8 mouse cellular contexts compared by ENCODE assay signal in genomic region chr19:34192008-34192963, GRCm38 (mm10). TPM values are rescaled to one million over a fixed set of nuclear protein-coding genes. Genes with fewer than 3 reads are reported as not detected.
DNase-seq lines count a peak whose midpoint lies in the region; ATAC-seq and TF ChIP-seq lines count a peak whose summit lies in the region.

TSS of gene Stambpl1 (plus strand) at chr19:34192229.

- peak; percentile 88 for DNase-seq in CH12.LX (ENCODE audit: extremely low read depth)
- peak; percentile 67 for DNase-seq in cerebellum, adult 11 months
- DNase-seq in heart, postnatal 25 days (ENCODE audit: low spot score) = peak; percentile 50
- DNase-seq in layer of hippocampus, adult 11-12 months (ENCODE audit: low spot score) = peak; percentile 71
- peak; percentile 85 for DNase-seq in liver, postnatal 0 days

- peak within 1 kb of the TSS; percentile 98 for H3K27ac ChIP-seq in CH12.LX (ENCODE audit: insufficient read depth, low read depth)
- peak within 1 kb of the TSS; percentile 43 for H3K27ac ChIP-seq in forebrain, embryonic 16.5 days (ENCODE audit: low read length)
- peak within 1 kb of the TSS; percentile 97 for H3K27ac ChIP-seq in liver, postnatal 0 days (ENCODE audit: low read depth)
- peak within 1 kb of the TSS; percentile 68 for H3K27ac ChIP-seq in neural tube, embryonic 13.5 days (replicated peaks)
- H3K27ac ChIP-seq in testis, adult 2 months (ENCODE audit: control insufficient read depth, insufficient read depth, low read depth, low read length) = no peak within 1 kb of the TSS

- peaks cover 45% of the 10 kb centered on the region for H3K79me2 ChIP-seq in CH12.LX (replicated peaks; ENCODE audit: control insufficient read depth, extremely low read depth, insufficient read depth, poor library complexity, severe bottlenecking)

- no peaks in the 10 kb centered on the region for H3K27me3 ChIP-seq in CH12.LX (replicated peaks)
- no peaks in the 10 kb centered on the region for H3K27me3 ChIP-seq in forebrain, embryonic 16.5 days (replicated peaks; ENCODE audit: control insufficient read depth, insufficient read depth, low read length)
- H3K27me3 ChIP-seq in liver, postnatal 0 days (ENCODE audit: insufficient read depth, low read length) = no peaks in the 10 kb centered on the region
- no peaks in the 10 kb centered on the region for H3K27me3 ChIP-seq in neural tube, embryonic 13.5 days
- H3K27me3 ChIP-seq in testis, adult 2 months (ENCODE audit: control insufficient read depth, insufficient read depth, low read length) = no peaks in the 10 kb centered on the region

- H3K4me2 ChIP-seq in CH12.LX (ENCODE audit: insufficient read depth, low read depth, poor library complexity, severe bottlenecking) = peak within 1 kb of the TSS; percentile 44; the same call in 1 of the 2 replicates
- H3K4me2 ChIP-seq in forebrain, embryonic 16.5 days (ENCODE audit: low read length) = peak within 1 kb of the TSS; percentile 95
- peak within 1 kb of the TSS; percentile 87 for H3K4me2 ChIP-seq in liver, postnatal 0 days (ENCODE audit: low read depth, low read length)
- peak within 1 kb of the TSS; percentile 87 for H3K4me2 ChIP-seq in neural tube, embryonic 13.5 days

- peaks cover 4 to 38% of the 10 kb centered on the region in 2 experiments; a peak in 2 of 4 replicates for H3K4me1 ChIP-seq in CH12.LX (ENCODE audit: control insufficient read depth in 1 of 2, insufficient read depth in 2 of 2)
- peaks cover 3% of the 10 kb centered on the region; the same call in 1 of the 2 replicates for H3K4me1 ChIP-seq in forebrain, embryonic 16.5 days (replicated peaks; ENCODE audit: control insufficient read depth, insufficient read depth, low read length)
- H3K4me1 ChIP-seq in liver, postnatal 0 days (ENCODE audit: insufficient read depth) = peaks cover 24% of the 10 kb centered on the region
- peaks cover 8% of the 10 kb centered on the region; the same call in 1 of the 2 replicates for H3K4me1 ChIP-seq in neural tube, embryonic 13.5 days (replicated peaks)
- H3K4me1 ChIP-seq in testis, adult 2 months (ENCODE audit: control insufficient read depth, insufficient read depth, low read length) = peaks cover 5% of the 10 kb centered on the region

- H3K36me3 ChIP-seq in CH12.LX (replicated peaks in 1 of 2; ENCODE audit: control insufficient read depth in 1 of 2, insufficient read depth in 1 of 2, low read length in 1 of 2) = no peaks in the 10 kb centered on the region
- no peaks in the 10 kb centered on the region for H3K36me3 ChIP-seq in forebrain, embryonic 16.5 days (ENCODE audit: control insufficient read depth, insufficient read depth)
- H3K36me3 ChIP-seq in liver, postnatal 0 days (replicated peaks; ENCODE audit: insufficient read depth, low read length) = no peaks in the 10 kb centered on the region
- H3K36me3 ChIP-seq in neural tube, embryonic 13.5 days = no peaks in the 10 kb centered on the region
- H3K36me3 ChIP-seq in testis, adult 2 months (ENCODE audit: control insufficient read depth, insufficient read depth, low read length) = no peaks in the 10 kb centered on the region

- dilution Hi-C loops in CH12.LX (cut with MboI; ENCODE audit: extremely low pct_ligation_motif_present, extremely low pct_unique_long_range_greater_than_20kb, low sequenced_read_pairs) = no loop called here

- in situ Hi-C loops in CH12.LX (cut with MboI; ENCODE audit: low pct_ligation_motif_present, low pct_unique_long_range_greater_than_20kb, low sequenced_read_pairs) = no loop called here

- intact Hi-C loops in heart, postnatal 25 days (cut with DNase I) = no loop called here

- no peak for TF ChIP-seq RAD21 in CH12.LX (IDR thresholded peaks at IDR 0.05; ENCODE audit: low read depth, low read length)

- no peak for TF ChIP-seq CTCF in CH12.LX (conservative IDR thresholded peaks at IDR 0.05 in 1 of 2, IDR thresholded peaks at IDR 0.05 in 1 of 2; ENCODE audit: low read depth in 2 of 2, low read length in 2 of 2)
- no peak for TF ChIP-seq CTCF in liver, postnatal 0 days (IDR thresholded peaks at IDR 0.05; ENCODE audit: low read depth)
- TF ChIP-seq CTCF in testis, adult 2 months (IDR thresholded peaks at IDR 0.05; ENCODE audit: control insufficient read depth, insufficient read depth, insufficient replicate concordance, low read depth, low read length) = no peak

- peak within 1 kb of the TSS; percentile 78 for H3K9ac ChIP-seq in CH12.LX (ENCODE audit: insufficient read depth, low read depth)
- H3K9ac ChIP-seq in forebrain, embryonic 16.5 days (replicated peaks; ENCODE audit: low read depth, low read length) = peak within 1 kb of the TSS; percentile 83
- peak within 1 kb of the TSS; percentile 82 for H3K9ac ChIP-seq in liver, postnatal 0 days (replicated peaks)
- H3K9ac ChIP-seq in neural tube, embryonic 13.5 days = peak within 1 kb of the TSS; percentile 76

- H3K4me3 ChIP-seq in CH12.LX (replicated peaks in 1 of 3; ENCODE audit: low read depth in 2 of 3, low read length in 2 of 3, poor library complexity in 1 of 3) = peak within 1 kb of the TSS; percentile 89 to 99 (median 97)
- H3K4me3 ChIP-seq in forebrain, embryonic 16.5 days (replicated peaks; ENCODE audit: low read length) = peak within 1 kb of the TSS; percentile 81
- peak within 1 kb of the TSS; percentile 71 for H3K4me3 ChIP-seq in liver, postnatal 0 days (ENCODE audit: low read depth, low read length)
- H3K4me3 ChIP-seq in neural tube, embryonic 13.5 days = peak within 1 kb of the TSS; percentile 60
- H3K4me3 ChIP-seq in testis, adult 2 months (ENCODE audit: control insufficient read depth, low read depth, low read length) = peak within 1 kb of the TSS; percentile 78

- peak; percentile 23; the same call in 1 of the 2 replicates for TF ChIP-seq EP300 in CH12.LX (IDR thresholded peaks at IDR 0.05; ENCODE audit: low read length)
- no peak for TF ChIP-seq EP300 in liver, postnatal 0 days (IDR thresholded peaks at IDR 0.05; ENCODE audit: low read depth)

- no peaks in the 10 kb centered on the region for H3K9me3 ChIP-seq in CH12.LX (replicated peaks; ENCODE audit: low read length)
- H3K9me3 ChIP-seq in forebrain, embryonic 16.5 days (ENCODE audit: control insufficient read depth, low read length) = no peaks in the 10 kb centered on the region
- no peaks in the 10 kb centered on the region for H3K9me3 ChIP-seq in liver, postnatal 0 days (ENCODE audit: low read length)
- no peaks in the 10 kb centered on the region for H3K9me3 ChIP-seq in neural tube, embryonic 13.5 days

- ATAC-seq in forebrain, embryonic 16.5 days = peak; percentile 86
- ATAC-seq in liver, postnatal 0 days = peak; percentile 89
- ATAC-seq in neural tube, embryonic 13.5 days (ENCODE audit: low read depth) = peak; percentile 89

- TF ChIP-seq POLR2A in CH12.LX (IDR thresholded peaks at IDR 0.05; ENCODE audit: low read depth, low read length) = peak; percentile 80
- no peak for TF ChIP-seq POLR2A in testis, adult 2 months (IDR thresholded peaks at IDR 0.05; ENCODE audit: control insufficient read depth, low read depth, low read length)

- WGBS in forebrain, embryonic 16.5 days = under 1% methylated on average over 62 of the region's 62 CpGs
- under 1% methylated on average over 58 of the region's 62 CpGs for WGBS in liver, postnatal 0 days (ENCODE audit: insufficient replicate concordance)
- under 1% methylated on average over 62 of the region's 62 CpGs for WGBS in neural tube, embryonic 13.5 days

TF ChIP-seq in CH12.LX, 34 proteins besides CTCF, POLR2A, EP300 and RAD21 (continues in another document):
- no peak; the same call in none of the 2 replicates for TF ChIP-seq ELF1 (IDR thresholded peaks at IDR 0.05; ENCODE audit: low read depth, low read length)
- TF ChIP-seq USF1 (IDR thresholded peaks at IDR 0.05; ENCODE audit: low read depth, low read length) = peak; percentile 69
- TF ChIP-seq NRF1 (IDR thresholded peaks at IDR 0.05; ENCODE audit: low read depth, low read length) = no peak
- no peak for TF ChIP-seq MAFK (IDR thresholded peaks at IDR 0.05; ENCODE audit: insufficient replicate concordance, low read length)
- peak; percentile 56 for TF ChIP-seq TCF12 (IDR thresholded peaks at IDR 0.05; ENCODE audit: low read depth, low read length)
- TF ChIP-seq TBP (conservative IDR thresholded peaks at IDR 0.05; ENCODE audit: low read depth, low read length) = peak; percentile 68; the same call in 1 of the 2 replicates
- peak; percentile 78 for TF ChIP-seq ZNF384 (IDR thresholded peaks at IDR 0.05; ENCODE audit: low read depth, low read length)
- TF ChIP-seq CHD1 (IDR thresholded peaks at IDR 0.05; ENCODE audit: low read depth, low read length) = no peak
- no peak; the same call in 1 of the 2 replicates for TF ChIP-seq CHD2 (IDR thresholded peaks at IDR 0.05; ENCODE audit: low read length)
- peak; percentile 86 for TF ChIP-seq BHLHE40 (IDR thresholded peaks at IDR 0.05; ENCODE audit: low read depth, low read length)
- TF ChIP-seq IRF4 (IDR thresholded peaks at IDR 0.05; ENCODE audit: low read depth, low read length) = peak; percentile 40; the same call in 1 of the 2 replicates
- peak; percentile 3; the same call in 1 of the 2 replicates for TF ChIP-seq HCFC1 (IDR thresholded peaks at IDR 0.05; ENCODE audit: low read depth, low read length)
- peak; percentile 47; the same call in 1 of the 2 replicates for TF ChIP-seq MAX (IDR thresholded peaks at IDR 0.05; ENCODE audit: low read length)
- no peak for TF ChIP-seq SMC3 (IDR thresholded peaks at IDR 0.05; ENCODE audit: low read depth, low read length)
- TF ChIP-seq MYC (IDR thresholded peaks at IDR 0.05; ENCODE audit: low read depth, low read length) = peak; percentile 48; the same call in 1 of the 2 replicates
- 0 out of 2 replicates have a peak, but pooled peaks have one; percentile 7 for TF ChIP-seq MEF2A (IDR thresholded peaks at IDR 0.05; ENCODE audit: borderline replicate concordance, low read depth, low read length)
- peak; percentile 66 for TF ChIP-seq NELFE (IDR thresholded peaks at IDR 0.05; ENCODE audit: low read depth, low read length)
- peak; percentile 6 for TF ChIP-seq ETS1 (conservative IDR thresholded peaks at IDR 0.05; ENCODE audit: low read depth, low read length)
- no peak for TF ChIP-seq ZKSCAN1 (IDR thresholded peaks at IDR 0.05; ENCODE audit: borderline replicate concordance, low read depth, low read length)
- peak; percentile 86 for TF ChIP-seq MXI1 (IDR thresholded peaks at IDR 0.05; ENCODE audit: low read depth, low read length)
- no peak for TF ChIP-seq JUND (conservative IDR thresholded peaks at IDR 0.05; ENCODE audit: low read depth, low read length)

RNA-seq across cellular contexts. Expression of gene Stambpl1, which starts in this region (rescaled TPM):
- total RNA-seq in CH12.LX (2012; rRNA removed) (24.8 and 29.7 TPM in 2 replicates), CH12.LX (2014; rRNA removed) (48.2 and 54.9 TPM in 2 replicates)
- polyA plus RNA-seq in CH12.LX (2012; ENCODE audit: insufficient read length, low read depth) = 37.9 and 40.6 TPM in 2 replicates
- polyA plus RNA-seq in forebrain, embryonic 16.5 days (2015; fragmentation: Nextera tagmentation; extraction: Ambion mirVana) = 10.0 and 11.7 TPM in 2 replicates
- 1 to 10 TPM; 3.3 to 3.6 TPM for total RNA-seq in heart, postnatal 25 days (2021)
- polyA plus RNA-seq in liver, postnatal 0 days (2015; fragmentation: Nextera tagmentation; extraction: Ambion mirVana) = 9.2 and 10.3 TPM in 2 replicates
- 12.7 and 16.7 TPM in 2 replicates for polyA plus RNA-seq in neural tube, embryonic 13.5 days (2015; fragmentation: Nextera tagmentation; extraction: Ambion mirVana)
- 38.0 and 42.9 TPM in 2 replicates for polyA plus RNA-seq in testis, adult 2 months (2012; rRNA removed)

Comparison
In these comparisons a context has a peak if more than half of its experiments do, and no peak if none do; other contexts are left out.
1. RNA of gene Stambpl1 (total RNA-seq): 24.8 to 54.9 TPM in CH12.LX; 3.3 to 3.6 TPM in heart, postnatal 25 days; every median in the first group is over 4 times any median in the second.
2. H3K4me2 ChIP-seq: peak in every context shown above with its lines; median percentile 95 in forebrain, embryonic 16.5 days; 87 in liver, postnatal 0 days; 87 in neural tube, embryonic 13.5 days; 44 in CH12.LX.
3. Peak in every context shown above with its lines, with median percentiles within 50 percentile points of each other: DNase-seq, H3K4me3 ChIP-seq, H3K9ac ChIP-seq and ATAC-seq.